Mouse (Mus musculus): ENCODE data around the gene Sarm1.

DNA sequence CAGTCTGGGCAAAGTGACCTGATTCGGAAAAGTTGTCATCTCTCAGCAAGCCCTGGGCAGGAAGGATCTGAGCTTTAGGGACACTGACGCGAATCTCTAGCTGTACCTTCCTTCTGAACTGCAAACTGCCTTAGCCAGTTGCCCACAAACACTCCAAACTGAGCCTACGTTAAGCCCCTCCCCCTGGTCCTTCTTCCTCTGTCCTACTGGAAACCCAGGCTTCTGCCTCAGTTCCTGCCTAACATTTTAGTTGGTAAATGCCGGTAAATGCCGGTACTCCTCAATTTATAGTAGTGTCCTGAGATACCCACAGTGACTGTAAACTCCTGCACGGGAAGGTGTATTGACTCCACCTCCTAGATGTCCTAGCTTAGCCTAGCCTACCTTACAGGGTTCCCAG, 13.9 kb downstream of the Sarm1 start:
- TF ChIP-seq CTCF (IDR thresholded peaks at IDR 0.05; ENCODE audit: low read depth, low read length) (no peak), POLR2A (IDR thresholded peaks at IDR 0.05; ENCODE audit: borderline replicate concordance, low read depth, low read length) (no peak)
